Mouse (Mus musculus) embryonic fibroblast, embryonic 13.5 days (primary cell): ENCODE data around the gene Srgn. TPM values are rescaled to one million over a fixed set of nuclear protein-coding genes. Genes with fewer than 3 reads are reported as not detected.

Source experiments
- H3K27ac ChIP-seq: 2 replicates; pipeline ENCODE4 v1.5.1; 2012; ENCODE audit warnings: low read length, control low read depth, inconsistent platforms; ENCODE audit not compliant: insufficient read depth
- H3K4me1 ChIP-seq: 2 replicates; pipeline ENCODE4 v1.6.1; 2011; ENCODE audit warnings: low read length; ENCODE audit not compliant: control insufficient read depth, insufficient read depth
- H3K4me3 ChIP-seq: 2 replicates; pipeline ENCODE4 v1.5.1; 2011; ENCODE audit warnings: mild to moderate bottlenecking, control low read depth, low read length; ENCODE audit not compliant: insufficient read depth
- CTCF ChIP-seq: IDR thresholded peaks from 2 replicates; pipeline ENCODE4 v1.5.1; 2011; ENCODE audit warnings: mild to moderate bottlenecking, control low read depth, low read length, moderate library complexity, borderline replicate concordance; ENCODE audit not compliant: insufficient read depth
- POLR2A ChIP-seq: IDR thresholded peaks from 2 replicates; pipeline ENCODE4 v1.6.1; 2011; ENCODE audit warnings: low read depth, mild to moderate bottlenecking, control low read depth, low read length, moderate library complexity
- polyA plus RNA-seq: library from polyadenylated mRNA; stranded (reverse); fragments of >200 nt; gene quantifications from 2 replicates; pipeline ENCODE4 v1.2.4, GENCODE M21; 2011; ENCODE audit warnings: low read depth; ENCODE audit not compliant: missing spikeins, insufficient read length

Gene Srgn
- polyA plus RNA-seq, result 0.72 and 1.9 TPM in 2 replicates

DNA sequence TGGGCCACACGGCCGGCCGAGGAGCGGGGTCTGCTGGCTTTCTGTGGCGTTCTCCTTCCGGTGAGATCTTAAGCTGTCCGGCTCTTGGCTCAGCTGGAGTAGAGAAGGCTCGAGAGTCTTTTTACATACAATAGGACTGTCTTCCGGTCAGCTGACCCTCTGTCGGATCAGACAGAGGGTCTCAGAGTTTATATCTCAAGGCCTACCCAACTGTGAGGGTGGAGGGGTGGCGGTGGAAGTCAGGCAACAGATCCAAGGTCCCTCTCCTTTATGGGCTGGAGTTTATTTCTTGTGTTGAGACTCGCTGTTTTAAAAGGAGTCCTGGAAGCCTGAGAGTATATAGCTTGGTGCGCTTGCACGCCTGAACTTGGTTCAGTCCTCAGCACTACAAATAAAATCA lies at the start of gene Srgn:
Srgn (minus strand) TSS at position 101 of the 400 bp plus-strand sequence.
- no peak within 1 kb of the TSS for H3K4me3 ChIP-seq
- TF ChIP-seq POLR2A (no peak), CTCF (no peak)
- H3K27ac ChIP-seq, result no peak within 1 kb of the TSS
- no peaks in the 10 kb centered on the region for H3K4me1 ChIP-seq

DNA sequence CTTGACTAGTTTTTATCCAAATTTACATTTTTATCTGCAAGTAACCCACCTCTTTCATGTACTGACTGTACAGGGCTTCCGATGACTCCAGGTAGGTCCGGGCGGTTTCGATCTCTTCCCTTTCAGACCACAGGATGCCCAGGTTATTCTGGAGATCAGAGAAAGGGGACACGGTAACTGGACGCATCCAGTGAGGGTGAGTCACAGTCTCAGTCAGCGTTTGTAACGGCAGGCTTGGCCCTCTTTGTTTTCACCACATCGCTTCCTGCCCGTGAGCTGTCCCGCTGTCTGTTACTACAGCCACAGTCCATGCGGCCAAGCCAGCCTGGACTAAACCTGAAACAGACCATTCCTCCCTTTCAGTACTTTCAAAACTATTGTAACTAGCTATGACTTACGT lies 47.8 kb upstream of the Srgn start:
- peaks cover 4% of the 10 kb centered on the region; the same call in 1 of the 2 replicates for H3K4me1 ChIP-seq
- TF ChIP-seq CTCF, result no peak
- no peak for TF ChIP-seq POLR2A
- H3K27ac ChIP-seq, result no peak overlapping the region
- H3K4me3 ChIP-seq, result no peak overlapping the region

DNA sequence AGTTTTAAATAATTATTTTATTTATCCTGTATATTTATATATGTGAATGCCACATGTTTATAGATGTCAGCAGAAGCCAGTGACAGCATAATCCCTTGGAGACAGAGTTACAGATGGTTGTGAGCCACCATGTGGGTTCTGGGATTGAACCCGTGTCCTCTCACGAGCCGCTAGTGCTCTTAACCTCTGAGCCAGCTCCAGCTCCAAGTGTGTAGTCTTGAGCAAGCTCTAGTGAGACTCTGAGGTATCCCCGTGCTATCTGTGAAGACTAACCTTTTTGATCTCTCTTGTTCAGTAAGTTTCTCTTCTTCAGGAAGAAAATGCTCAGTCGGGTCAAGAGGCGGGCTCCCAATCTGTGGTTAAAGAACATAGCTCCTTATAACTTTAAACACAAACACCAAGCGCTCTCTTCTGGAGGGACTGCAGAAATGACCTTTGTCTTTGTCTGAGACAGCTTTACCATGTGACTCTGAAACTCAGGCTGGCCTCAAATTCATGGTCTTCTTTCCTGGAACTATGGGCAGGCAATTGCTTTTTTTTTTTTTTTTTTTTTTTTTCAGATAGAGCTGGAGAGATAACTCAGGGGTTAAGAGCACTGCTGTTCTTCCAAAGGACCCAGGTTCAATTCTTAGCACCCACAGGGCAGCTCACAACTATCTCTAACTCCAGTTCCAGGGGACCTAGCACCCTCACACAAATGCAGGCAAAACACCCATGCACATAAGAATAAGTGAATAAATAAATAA lies 43.0 kb upstream of the Srgn start:
- Histone ChIP-seq H3K27ac (no peak overlapping the region), H3K4me3 (no peak overlapping the region), H3K4me1 (no peaks in the 10 kb centered on the region)
- TF ChIP-seq POLR2A (no peak), CTCF (no peak)

DNA sequence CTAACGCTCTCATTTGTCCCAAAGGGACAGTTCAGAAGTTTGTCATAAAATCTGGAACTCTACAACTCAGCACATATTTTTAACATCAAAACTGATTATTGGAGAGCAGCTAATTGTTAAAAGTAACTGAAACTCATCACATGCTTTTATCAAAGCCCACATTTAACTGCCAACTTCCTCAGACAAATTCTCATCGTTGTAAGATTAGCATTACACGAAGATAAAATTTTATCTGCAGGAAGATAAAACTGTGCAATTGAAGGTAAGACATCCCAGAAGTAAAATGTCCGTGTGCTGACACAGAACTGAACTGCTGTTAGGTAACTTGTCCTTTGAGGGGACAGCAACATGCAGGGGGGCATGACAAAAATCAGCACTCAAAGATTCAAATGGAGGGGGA lies 41.6 kb upstream of the Srgn start:
- Histone ChIP-seq H3K4me1 (no peaks in the 10 kb centered on the region), H3K27ac (no peak overlapping the region), H3K4me3 (no peak overlapping the region)
- TF ChIP-seq CTCF, result no peak
- no peak for TF ChIP-seq POLR2A

DNA sequence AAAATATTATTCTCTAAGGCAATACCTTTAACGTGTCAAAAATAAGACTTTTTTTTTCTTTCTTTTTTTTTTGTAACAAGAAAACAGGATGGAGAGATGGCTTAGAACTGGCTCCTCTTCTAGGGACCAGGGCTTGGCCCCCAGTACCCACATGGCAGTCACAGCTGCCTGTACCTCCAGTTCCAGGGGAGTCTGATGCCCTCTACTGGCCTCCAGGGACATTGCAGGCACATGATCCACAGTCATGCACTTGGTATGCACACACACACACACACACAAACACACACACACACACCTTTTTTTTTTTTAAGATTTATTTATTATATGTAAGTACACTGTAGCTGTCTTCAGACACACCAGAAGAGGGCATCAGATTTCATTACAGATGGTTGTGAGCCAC lies 30.5 kb upstream of the Srgn start:
- Histone ChIP-seq H3K4me1 (no peaks in the 10 kb centered on the region), H3K27ac (no peak overlapping the region), H3K4me3 (no peak overlapping the region)
- TF ChIP-seq POLR2A (no peak), CTCF (peak; percentile 79; the same call in 1 of the 2 replicates)

DNA sequence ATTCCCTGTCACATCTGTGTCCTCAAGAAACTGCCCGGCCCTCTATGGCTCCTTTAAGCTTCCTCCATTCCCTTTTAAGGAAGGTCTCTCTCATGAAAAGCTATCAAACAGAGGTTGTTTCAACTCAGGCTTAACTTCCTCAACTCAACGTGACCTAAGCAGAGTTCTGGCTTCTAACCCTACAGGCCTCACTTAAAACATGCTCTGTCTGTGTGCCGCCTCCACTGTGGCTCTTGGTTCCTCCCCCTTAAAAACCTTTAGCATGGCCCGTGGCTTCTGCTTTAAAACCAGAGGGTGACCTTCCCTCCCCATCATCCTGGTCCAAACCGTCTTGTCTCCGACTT lies 29.3 kb upstream of the Srgn start:
- Histone ChIP-seq H3K4me1 (no peaks in the 10 kb centered on the region), H3K4me3 (no peak overlapping the region), H3K27ac (no peak overlapping the region)
- TF ChIP-seq POLR2A (no peak), CTCF (no peak)

DNA sequence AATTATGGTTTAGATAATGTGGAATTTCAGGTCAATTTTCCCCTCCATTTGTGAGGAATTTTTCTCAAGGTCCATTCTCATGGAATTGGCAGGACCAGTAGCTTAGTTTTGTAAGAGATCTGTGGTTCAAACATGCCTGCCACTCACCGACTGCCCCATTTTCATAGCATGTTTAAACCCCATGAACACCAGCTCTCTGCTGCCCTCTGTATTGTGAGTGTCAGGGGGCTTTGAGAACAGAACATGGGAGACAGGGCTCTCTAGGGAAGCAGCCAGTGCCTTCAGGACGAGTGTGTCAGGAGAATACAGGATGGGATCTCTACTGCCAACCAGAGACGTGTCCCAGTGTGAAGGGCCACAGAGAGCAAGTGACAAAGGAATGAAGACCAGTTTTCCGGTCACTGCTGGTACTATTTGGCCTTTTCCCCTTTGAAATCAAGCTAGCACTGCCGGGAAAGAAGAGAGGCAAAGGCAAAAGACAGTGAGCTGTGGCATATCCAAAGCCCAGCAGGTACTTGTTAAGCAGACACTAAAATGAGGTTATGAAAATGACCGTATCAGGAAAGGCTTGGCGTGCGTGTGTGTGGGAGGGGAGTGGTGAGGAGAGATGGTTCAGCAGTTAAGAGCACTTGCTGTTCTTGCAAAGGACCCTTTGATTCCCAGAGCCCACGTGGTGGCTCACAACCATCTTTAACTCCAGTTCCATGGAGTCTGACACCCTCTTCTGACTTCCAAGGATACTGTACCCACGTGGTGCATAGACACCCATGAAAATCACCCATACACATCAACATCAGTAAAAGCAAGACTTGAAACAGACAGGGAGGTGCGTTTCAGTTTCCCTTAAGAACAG lies 28.7 kb upstream of the Srgn start:
- no peaks in the 10 kb centered on the region for H3K4me1 ChIP-seq
- no peak overlapping the region for H3K27ac ChIP-seq
- TF ChIP-seq CTCF (no peak), POLR2A (no peak)
- no peak overlapping the region for H3K4me3 ChIP-seq

DNA sequence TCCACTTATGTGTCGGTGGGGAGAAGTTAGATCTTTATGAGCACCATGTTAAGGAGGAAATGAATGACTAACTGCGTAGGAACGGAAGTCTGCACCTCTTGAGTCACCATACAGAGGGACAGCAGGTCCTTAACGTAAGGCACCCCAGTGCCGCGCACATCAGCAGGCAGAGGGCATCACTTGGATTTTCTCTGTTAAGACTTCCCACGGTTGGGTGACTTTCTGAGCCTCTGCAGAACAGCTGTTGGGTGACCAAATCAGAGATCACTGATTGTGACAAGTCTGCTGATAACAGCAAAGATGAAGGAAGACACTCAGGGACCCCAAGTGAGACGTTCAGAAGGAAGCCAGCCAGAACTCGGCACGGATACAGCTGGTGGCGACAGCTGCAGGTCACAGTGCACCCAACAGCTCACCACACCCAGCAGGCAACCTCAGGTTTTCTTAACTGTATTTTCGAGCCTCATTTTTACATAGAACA lies 26.4 kb upstream of the Srgn start:
- Histone ChIP-seq H3K4me1 (no peaks in the 10 kb centered on the region), H3K4me3 (no peak overlapping the region), H3K27ac (no peak overlapping the region)
- TF ChIP-seq CTCF, result no peak
- no peak for TF ChIP-seq POLR2A

DNA sequence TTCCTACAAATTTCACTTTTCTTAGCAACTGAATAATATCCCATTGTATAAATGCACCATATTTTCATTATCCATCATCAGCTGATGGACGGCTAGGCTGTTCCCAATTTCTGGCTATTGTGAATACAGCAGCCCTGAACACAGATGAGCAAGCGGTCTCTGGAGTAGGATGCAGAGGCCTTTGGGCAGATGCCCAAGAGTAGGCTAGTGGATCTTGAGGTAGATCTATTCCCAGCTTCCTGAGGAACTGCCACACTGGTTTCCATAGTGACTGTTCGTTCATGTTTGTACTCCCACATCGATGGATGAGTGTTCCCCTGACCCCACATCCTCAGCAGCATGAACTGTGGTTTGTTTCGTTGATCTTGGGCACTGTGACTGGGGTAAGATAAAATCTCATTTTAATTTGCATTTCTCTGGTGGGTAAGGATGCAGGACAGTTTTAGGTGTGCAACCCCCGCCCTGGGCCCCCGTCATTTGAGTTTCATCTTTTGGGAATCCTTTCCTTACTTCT lies 23.6 kb upstream of the Srgn start:
- H3K27ac ChIP-seq, result no peak overlapping the region
- TF ChIP-seq POLR2A, result no peak
- TF ChIP-seq CTCF, result no peak
- H3K4me3 ChIP-seq, result no peak overlapping the region

DNA sequence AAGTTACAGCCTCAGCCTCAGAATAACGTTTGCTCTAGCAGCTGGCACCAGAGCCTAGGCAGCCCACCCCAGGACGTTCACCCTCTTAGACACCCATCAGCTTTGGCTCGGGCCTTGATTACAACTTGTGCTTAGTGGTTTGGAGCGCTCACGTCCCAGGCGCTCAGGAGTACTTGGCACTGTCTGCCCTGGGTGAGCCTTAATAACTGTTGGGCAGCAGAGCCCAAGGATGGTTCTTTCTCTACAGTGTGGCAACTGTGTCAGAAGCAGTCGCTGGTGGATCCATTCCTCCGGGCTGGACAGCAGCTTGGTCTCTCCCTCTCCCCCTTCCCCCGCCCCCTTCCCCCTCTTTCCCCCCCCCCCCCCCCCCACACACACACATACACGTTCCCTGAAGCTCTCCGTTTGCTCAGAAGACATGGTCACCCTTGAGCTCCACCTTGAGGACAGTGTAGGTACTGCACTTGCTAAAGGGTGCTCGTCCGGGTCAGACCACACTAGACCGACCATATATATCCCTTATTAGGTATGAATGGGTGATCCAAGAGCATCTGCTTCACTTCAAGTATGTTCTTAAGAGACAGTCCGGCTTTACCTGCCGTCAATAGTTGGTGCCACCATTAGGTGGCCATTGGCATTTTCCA lies 22.4 kb upstream of the Srgn start:
- no peak overlapping the region for H3K27ac ChIP-seq
- no peak overlapping the region for H3K4me3 ChIP-seq
- TF ChIP-seq POLR2A (no peak), CTCF (peak; percentile 80; the same call in 1 of the 2 replicates)
- H3K4me1 ChIP-seq, result no peaks in the 10 kb centered on the region

More for the DNA sequence above, 23.6 kb upstream of the Srgn start:
- H3K4me1 ChIP-seq, result no peaks in the 10 kb centered on the region

DNA sequence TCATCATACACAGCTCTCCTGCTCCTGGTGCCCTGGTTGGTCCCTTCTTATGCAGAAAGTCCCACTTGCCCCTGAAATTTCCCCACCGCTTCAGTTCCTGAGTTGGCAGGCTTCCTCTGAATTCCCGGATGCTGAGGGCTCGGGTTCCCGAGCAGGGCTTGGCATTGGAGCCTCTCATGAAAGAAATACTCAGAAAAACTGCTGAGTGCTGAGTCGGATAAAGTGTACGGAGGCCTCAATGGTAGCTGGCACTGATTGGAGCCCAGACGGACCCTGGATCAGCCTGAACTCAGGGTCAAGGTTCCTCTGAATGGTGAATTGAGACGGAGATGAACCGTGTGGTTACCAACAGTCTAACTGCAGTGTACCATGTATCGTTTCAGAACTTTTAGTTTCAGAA lies 19.2 kb upstream of the Srgn start:
- Histone ChIP-seq H3K4me1 (no peaks in the 10 kb centered on the region), H3K4me3 (no peak overlapping the region), H3K27ac (no peak overlapping the region)
- no peak for TF ChIP-seq POLR2A
- TF ChIP-seq CTCF, result no peak
